Mouse (Mus musculus) lung, adult 2 months (tissue): ENCODE data around the gene Wdr35.
A peak's percentile ranks its signal among the peaks of the same experiment; 100 is the strongest.

Experiments
- CTCF ChIP-seq: fragments of 200-500 bp; IDR thresholded peaks from 2 replicates; pipeline ENCODE4 v1.5.1; 2011; ENCODE audit warnings: mild to moderate bottlenecking, low read length, control low read depth; ENCODE audit not compliant: insufficient read depth
- POLR2A ChIP-seq: fragments of 200-500 bp; IDR thresholded peaks from 2 replicates; pipeline ENCODE4 v1.6.1; 2011; ENCODE audit warnings: low read depth, mild to moderate bottlenecking, control low read depth, low read length, borderline replicate concordance; ENCODE audit errors: extremely low read depth

GRCm38 (mm10) chr12:9029888-9030723, 56.4 kb downstream of the Wdr35 start, which contains the start of gene Ttc32:
- TF ChIP-seq CTCF (0 out of 2 replicates have a peak, but pooled peaks have one; percentile 24), POLR2A (peak; percentile 87)
